Mouse (Mus musculus): ENCODE measurements at regions not wholly inside any gene's neighbourhood (a gene's known extent, or its start where the extent isn't known, plus 50 kb on each side); places are given as distances from the start of the nearest gene placed in this dataset.

- no peak for DNase-seq
These were observed 68.8 kb upstream of the Cd44 start for GRCm38 (mm10) chr2:102970221-102970620.

- DNase-seq = peak; percentile 38 to 49
These were observed 66.7 kb upstream of the Cd44 start for GRCm38 (mm10) chr2:102967950-102968722.

DNA sequence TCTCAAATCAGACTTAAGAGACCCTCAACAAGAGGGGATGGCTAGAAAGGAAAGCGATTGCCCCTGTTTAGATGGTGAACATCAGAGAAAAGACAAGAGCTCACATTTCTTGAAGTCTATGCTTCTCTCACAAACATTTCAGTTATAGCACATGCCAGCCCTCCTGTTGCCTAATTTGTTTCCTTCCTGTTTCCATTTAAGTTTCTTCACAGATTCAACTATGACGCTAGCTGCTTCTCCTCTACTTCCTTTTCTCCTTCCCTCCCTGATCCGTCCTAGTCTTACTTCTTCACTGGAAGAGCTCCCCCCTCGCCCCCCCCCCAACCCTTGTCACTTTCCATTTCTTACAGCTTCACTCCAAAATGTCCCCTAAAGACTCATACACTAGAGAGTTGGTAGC, 66.0 kb upstream of the Cd44 start:
- DNase-seq = no peak

DNA sequence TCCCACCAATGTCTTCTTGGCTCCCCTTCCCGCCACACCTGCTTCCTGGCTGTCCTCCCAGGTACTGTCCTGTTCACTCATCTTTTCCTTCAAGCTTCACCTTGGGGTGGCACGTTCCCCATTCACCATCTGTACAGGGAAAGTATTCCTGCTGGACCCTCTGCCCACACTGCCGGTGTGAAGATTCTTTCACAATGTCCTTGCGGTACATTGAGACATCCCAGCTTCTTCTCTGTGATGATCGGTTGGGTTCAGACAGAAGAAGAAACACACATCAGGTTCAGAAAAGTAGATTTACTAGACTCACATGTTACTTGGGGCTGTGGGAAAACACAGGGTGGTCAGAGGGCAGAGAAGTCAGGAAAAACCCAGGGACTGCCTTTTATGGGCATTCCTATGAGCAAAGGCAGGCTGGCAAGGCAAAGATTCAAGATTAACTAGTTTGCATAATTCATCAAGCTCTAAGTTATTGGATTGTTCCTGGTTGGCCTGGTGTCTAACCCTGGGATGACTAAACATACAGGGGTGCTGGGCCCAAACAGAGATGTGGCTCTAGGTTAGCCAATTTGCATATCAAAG, 57.7 kb upstream of the Cd44 start:
- DNase-seq = no peak

GRCm38 (mm10) chr2:102958529-102958928, 57.1 kb upstream of the Cd44 start:
- DNase-seq = no peak

GRCm38 (mm10) chr2:102957811-102958210, 56.3 kb upstream of the Cd44 start:
- no peak for DNase-seq

- DNase-seq = no peak
These were observed 55.4 kb upstream of the Cd44 start for GRCm38 (mm10) chr2:102956858-102957242.

DNA sequence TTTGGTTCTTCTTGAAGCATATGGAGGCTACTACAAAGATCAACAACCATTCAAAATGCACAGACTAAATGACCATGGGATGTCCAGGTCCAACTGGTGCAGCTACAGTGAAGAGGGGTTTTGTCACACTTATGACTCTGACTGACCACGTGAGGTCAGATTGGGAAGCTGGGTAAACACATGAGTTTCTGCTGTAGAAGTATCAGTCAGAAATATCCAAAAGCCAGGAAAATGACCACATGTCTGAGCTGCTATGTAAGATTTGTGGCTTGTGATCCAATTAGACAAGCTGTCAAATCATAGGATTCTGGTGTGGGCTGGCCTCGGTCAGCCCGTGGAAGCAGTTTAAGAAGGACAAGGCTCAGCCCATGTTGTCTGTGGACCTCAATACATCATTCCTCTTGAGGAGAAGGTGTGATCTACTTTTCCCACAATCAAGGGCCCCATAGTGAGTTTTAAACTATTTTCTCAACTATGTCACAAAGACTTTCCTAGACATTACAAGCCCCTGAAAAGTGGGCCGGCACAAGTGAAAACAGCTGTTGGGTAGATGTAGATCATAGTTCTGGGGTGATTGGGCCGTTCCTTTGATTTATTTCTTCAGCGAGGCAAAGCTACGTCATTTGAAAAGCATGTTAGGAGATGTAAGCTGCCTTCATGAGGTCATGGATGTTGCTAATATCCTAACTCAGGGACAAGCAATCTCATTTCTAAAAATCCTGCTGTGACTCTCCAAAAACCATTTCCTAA, 54.8 kb upstream of the Cd44 start:
- DNase-seq = no peak

- DNase-seq = no peak
These were observed 53.8 kb upstream of the Cd44 start for GRCm38 (mm10) chr2:102955232-102955631.
